14 mouse cellular contexts compared by ENCODE assay signal in the genomic region with DNA sequence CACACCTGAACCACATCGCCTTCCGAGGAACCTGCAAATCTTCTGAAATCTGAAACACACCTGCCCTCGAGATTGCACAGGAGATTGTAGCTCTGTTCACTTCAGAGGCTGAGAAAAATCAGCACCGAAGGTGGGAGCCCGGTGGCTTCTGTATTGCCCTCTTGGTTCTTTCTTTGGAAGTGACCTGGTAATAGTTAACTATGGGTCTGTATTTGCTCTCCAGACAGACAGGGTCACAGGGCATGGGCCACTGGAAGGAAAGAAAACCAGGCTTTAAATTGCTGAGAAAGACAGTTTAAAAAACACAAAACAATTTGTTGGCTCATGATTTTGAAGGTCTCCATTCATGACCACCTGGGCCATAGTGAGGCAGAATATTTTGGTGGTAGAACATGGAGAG. TPM values are rescaled to one million over a fixed set of nuclear protein-coding genes. Genes with fewer than 3 reads are reported as not detected.
"Had no signal": no experiment of that assay in that cellular context is flagged by ENCODE, and none has a peak within 500 bp of the region (broad histone marks: within the 10 kb centered on the region; RNA-seq: fewer than 3 reads in every experiment).

No protein-coding gene starts in this region.

- ATAC-seq: hindbrain, embryonic 16.5 days; inflammation-experienced regulatory T-cells, adult 6 months; intestine, postnatal 0 days had no signal

- H3K27me3 ChIP-seq: limb, embryonic 12.5 days had no signal

- H3K4me2 ChIP-seq: limb, embryonic 12.5 days; neural tube, embryonic 15.5 days had no signal

- H3K36me3 ChIP-seq: limb, embryonic 12.5 days; midbrain, embryonic 10.5 days; neural tube, embryonic 15.5 days had no signal

- DNase-seq: lung, adult 18-20 months; lung, postnatal 36 days; midbrain, embryonic 14.5 days; thymus, postnatal 4 days had no signal

- H3K4me1 ChIP-seq: limb, embryonic 12.5 days; neural tube, embryonic 15.5 days had no signal

- H3K9ac ChIP-seq: limb, embryonic 12.5 days; neural tube, embryonic 15.5 days had no signal

- H3K27ac ChIP-seq: limb, embryonic 12.5 days; midbrain, embryonic 10.5 days; neural tube, embryonic 15.5 days; stomach, postnatal 0 days had no signal

- H3K4me3 ChIP-seq: limb, embryonic 12.5 days; midbrain, embryonic 10.5 days; myocyte; neural tube, embryonic 15.5 days had no signal

- H3K9me3 ChIP-seq: limb, embryonic 12.5 days; neural tube, embryonic 15.5 days had no signal

RNA-seq across cellular contexts. Expression of gene Gpr12, which starts 14.9 kb away (rescaled TPM):
- polyA plus RNA-seq: inflammation-experienced regulatory T-cells, adult 6 months; intestine, postnatal 0 days; lung, embryonic 16.5 days; myocyte had no signal

RNA-seq across cellular contexts. Expression of gene Gm3415, which starts 44.0 kb away (rescaled TPM):
- polyA plus RNA-seq: hindbrain, embryonic 16.5 days; inflammation-experienced regulatory T-cells, adult 6 months; intestine, postnatal 0 days; limb, embryonic 12.5 days; lung, embryonic 16.5 days; midbrain, embryonic 10.5 days; midbrain, embryonic 14.5 days; myocyte; neural tube, embryonic 11.5 days; neural tube, embryonic 15.5 days; stomach, postnatal 0 days had no signal
